Mouse (Mus musculus) liver, embryonic 14.5 days (tissue): ENCODE results near the gene Slamf1. TPM values are rescaled to one million over a fixed set of nuclear protein-coding genes. Genes with fewer than 3 reads are reported as not detected.

Source experiments
- ATAC-seq: fragments of 200-750 bp; cut with Nextera tagmentation; 2 replicates; pipeline ENCODE4 v1.8.0; 2017; ENCODE audit warnings: moderate number of reproducible peaks, mild to moderate bottlenecking, moderate library complexity; ENCODE audit not compliant: insufficient read depth
- DNase-seq, 3 experiments: peaks; one replicate each; pipeline ENCODE4 v3.0.0-alpha.2; 2012 to 2013; ENCODE audit warnings: low read depth in 3 of 3, low spot score in 3 of 3
- H3K27ac ChIP-seq: fragments of 300-500 bp; sonication (generic); 2 replicates; pipeline ENCODE4 v1.5.1; 2014; ENCODE audit warnings: moderate library complexity, mild to moderate bottlenecking, control low read depth, inconsistent platforms
- H3K27me3 ChIP-seq: fragments of 300-500 bp; sonication (generic); 2 replicates; pipeline ENCODE4 v1.6.1; 2014; ENCODE audit warnings: mild to moderate bottlenecking, low read length, moderate library complexity; ENCODE audit not compliant: control insufficient read depth, insufficient read depth
- H3K36me3 ChIP-seq: fragments of 300-500 bp; sonication (generic); replicated peaks from 2 replicates; pipeline ENCODE4 v1.6.1; 2014; ENCODE audit warnings: low read depth; ENCODE audit not compliant: control insufficient read depth, insufficient read depth
- H3K4me1 ChIP-seq, 2 experiments: fragments of 200-500 bp in 1 of 2; fragments of 300-500 bp in 1 of 2; sonication (generic) in 1 of 2; replicated peaks; 2 replicates each; pipeline ENCODE4 v1.6.1; 2012 to 2014; ENCODE audit warnings: antibody characterized with exemption in 1 of 2, inconsistent platforms in 1 of 2, low read length in 1 of 2; ENCODE audit not compliant: control insufficient read depth in 2 of 2, insufficient read depth in 2 of 2
- H3K4me2 ChIP-seq: fragments of 300-500 bp; sonication (generic); 2 replicates; pipeline ENCODE4 v1.6.1; 2014; ENCODE audit warnings: low read depth, mild to moderate bottlenecking, control low read depth, moderate library complexity
- H3K4me3 ChIP-seq, 2 experiments: fragments of 200-500 bp in 1 of 2; fragments of 300-500 bp in 1 of 2; sonication (generic) in 1 of 2; 2 replicates each; pipeline ENCODE4 v1.5.1; 2012 to 2014; ENCODE audit warnings: low read depth in 2 of 2, low read length in 2 of 2, mild to moderate bottlenecking in 2 of 2, control low read depth in 1 of 2, inconsistent platforms in 1 of 2, moderate library complexity in 1 of 2; ENCODE audit not compliant: insufficient read depth in 1 of 2
- H3K9ac ChIP-seq: fragments of 300-500 bp; sonication (generic); replicated peaks from 2 replicates; pipeline ENCODE4 v1.6.1; 2014; ENCODE audit warnings: mild to moderate bottlenecking, control low read depth, moderate library complexity
- H3K9me3 ChIP-seq: fragments of 300-500 bp; sonication (generic); 2 replicates; pipeline ENCODE4 v1.6.1; 2016; ENCODE audit warnings: low read length, mixed read lengths; ENCODE audit not compliant: control insufficient read depth
- CTCF ChIP-seq: IDR thresholded peaks from 2 replicates; pipeline ENCODE4 v1.5.1; 2016; ENCODE audit warnings: antibody characterized with exemption, low read depth, control low read depth
- EP300 ChIP-seq: IDR thresholded peaks from 2 replicates; pipeline ENCODE4 v1.6.1; 2016; ENCODE audit warnings: antibody characterized with exemption, low read depth
- WGBS: fragments of 180-500 bp; shearing (Covaris S2); extraction: QIAGEN DNeasy Blood & Tissue Kit; methylation state at CpG from one replicate; pipeline ENCODE4 v1.1.7; 2014; ENCODE audit not compliant: insufficient replicate concordance; 5-methylcytosine and 5-hydroxymethylcytosine counted together
- polyA plus RNA-seq, 2 experiments: library from polyadenylated mRNA; depleted of rRNA in 1 of 2; stranded (reverse) in 1 of 2; unstranded in 1 of 2; fragments of >200 nt; fragmentation: Nextera tagmentation in 1 of 2; extraction: Ambion mirVana in 1 of 2; gene quantifications; 2 replicates each; pipeline versions ENCODE4 v1.2.1 to v1.2.3; 2012 to 2014

Gene Slamf1
- polyA plus RNA-seq (2012; rRNA removed) (1.0 and 1.5 TPM in 2 replicates), polyA plus RNA-seq (2014; fragmentation: Nextera tagmentation; extraction: Ambion mirVana) (2.1 and 2.8 TPM in 2 replicates)

GRCm38 (mm10) chr1:171766898-171767297 lies at the start of gene Slamf1:
Gene Slamf1, plus strand, starts transcription at chr1:171767127.
- Histone ChIP-seq H3K9ac (no peak within 1 kb of the TSS), H3K27me3 (no peaks in the 10 kb centered on the region), H3K36me3 (no peaks in the 10 kb centered on the region), H3K4me3 (no peak within 1 kb of the TSS), H3K4me2 (no peak within 1 kb of the TSS), H3K27ac (no peak within 1 kb of the TSS), H3K4me1 (no peaks in the 10 kb centered on the region), H3K9me3 (no peaks in the 10 kb centered on the region)
- DNase-seq: no peak
- TF ChIP-seq CTCF (no peak), EP300 (no peak)
- 12% methylated on average over 6 of the region's 6 CpGs for WGBS
- no peak for ATAC-seq

- Histone ChIP-seq H3K27me3 (no peaks in the 10 kb centered on the region), H3K27ac (no peak overlapping the region), H3K4me3 (no peak overlapping the region), H3K9me3 (no peaks in the 10 kb centered on the region), H3K36me3 (no peaks in the 10 kb centered on the region), H3K4me2 (no peak overlapping the region), H3K4me1 (no peaks in the 10 kb centered on the region), H3K9ac (no peak overlapping the region)
- no peak for ATAC-seq
- DNase-seq: no peak
- TF ChIP-seq CTCF: no peak; the same call in 1 of the 2 replicates
- TF ChIP-seq EP300: no peak
Observed at GRCm38 (mm10) chr1:171731195-171731594, 35.7 kb upstream of the Slamf1 start.

- Histone ChIP-seq H3K4me3 (no peak overlapping the region), H3K27me3 (no peaks in the 10 kb centered on the region), H3K9ac (no peak overlapping the region), H3K9me3 (no peaks in the 10 kb centered on the region), H3K27ac (no peak overlapping the region), H3K4me2 (no peak overlapping the region), H3K36me3 (no peaks in the 10 kb centered on the region), H3K4me1 (no peaks in the 10 kb centered on the region)
- ATAC-seq: no peak
- no peak for TF ChIP-seq EP300
- TF ChIP-seq CTCF: no peak
- WGBS: 52% methylated on average over 6 of the region's 6 CpGs
- no peak for DNase-seq
Observed at GRCm38 (mm10) chr1:171734898-171735297, 32.0 kb upstream of the Slamf1 start.

DNA sequence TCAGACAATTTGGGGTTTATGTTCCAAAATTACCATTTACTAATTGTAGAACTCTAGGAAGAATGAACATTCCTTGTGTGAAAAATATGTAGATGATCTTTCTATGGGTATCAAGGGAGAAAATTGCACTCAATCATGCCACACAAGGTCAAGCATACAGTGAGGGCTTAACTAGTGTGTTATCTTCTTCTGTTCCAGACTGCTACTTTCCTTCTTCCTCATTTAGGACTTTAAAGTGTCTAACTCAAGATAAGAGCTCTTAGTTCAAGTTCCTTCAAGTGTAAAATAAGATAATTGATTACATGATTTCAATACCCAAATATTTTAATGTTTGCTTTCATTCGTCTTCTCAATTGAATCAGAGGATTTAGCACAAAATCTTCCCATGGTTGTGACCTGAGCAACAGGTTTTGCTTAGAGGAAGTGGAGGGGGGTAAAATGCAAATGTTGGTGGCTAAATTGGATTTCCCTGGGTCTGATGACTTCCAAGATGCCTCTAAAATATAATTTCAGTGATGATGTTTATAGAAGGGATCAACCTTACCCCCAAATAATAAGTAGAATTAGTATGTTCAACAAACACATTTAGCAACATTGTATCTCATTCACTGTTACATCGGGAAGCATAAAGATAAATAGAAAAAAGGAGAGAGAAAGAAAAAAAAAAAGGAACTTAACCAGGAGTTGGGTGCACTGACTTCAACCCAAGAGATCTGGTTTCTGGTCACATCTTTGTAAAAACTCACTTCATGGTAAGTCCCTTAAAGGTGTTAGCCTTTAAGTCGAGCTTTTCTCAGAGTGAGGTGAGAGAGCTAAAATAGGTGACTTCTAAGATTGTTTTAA lies 18.6 kb upstream of the Slamf1 start:
- no peak for ATAC-seq
- TF ChIP-seq CTCF: no peak
- TF ChIP-seq EP300: no peak
- 56% methylated on average over 3 of the region's 3 CpGs for WGBS

DNA sequence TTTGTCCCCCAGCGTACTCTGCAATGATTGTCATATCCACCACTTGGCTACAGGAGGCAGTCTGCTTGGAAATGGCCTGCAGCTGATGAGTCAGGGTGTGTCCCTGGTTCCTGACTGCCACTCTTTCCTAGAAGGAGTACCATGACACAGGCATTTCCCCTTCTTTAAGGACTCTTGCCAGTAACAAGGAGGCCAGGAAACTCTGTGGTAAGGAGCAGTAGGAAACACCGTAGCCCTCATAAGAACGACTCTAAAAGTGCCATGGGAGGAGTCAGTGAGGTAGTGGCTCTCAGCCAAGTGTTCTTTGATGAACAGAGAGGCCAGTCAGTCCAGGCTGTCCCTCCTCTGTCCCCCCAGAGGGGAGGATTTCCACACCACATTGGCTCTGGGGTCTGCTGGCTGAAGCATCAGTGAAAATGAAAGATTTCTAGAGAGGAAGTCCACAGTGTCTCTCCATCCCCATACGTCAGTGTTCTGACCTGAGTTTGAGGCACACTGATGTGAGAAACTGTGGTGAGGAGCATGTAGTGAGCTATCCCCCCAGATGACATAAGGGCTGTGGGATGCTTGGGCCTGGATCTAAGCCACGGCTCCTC lies 5.0 kb upstream of the Slamf1 start:
- Histone ChIP-seq H3K27me3 (no peaks in the 10 kb centered on the region), H3K9me3 (no peaks in the 10 kb centered on the region), H3K27ac (no peak overlapping the region), H3K36me3 (no peaks in the 10 kb centered on the region), H3K4me1 (0 out of 4 replicates have a peak, but pooled peaks cover 0 to 2% of the 10 kb centered on the region in 2 experiments), H3K4me2 (no peak overlapping the region), H3K9ac (no peak overlapping the region), H3K4me3 (no peak overlapping the region)
- 30% methylated on average over 5 of the region's 5 CpGs for WGBS
- ATAC-seq (no peak), DNase-seq (no peak)
- TF ChIP-seq CTCF (no peak), EP300 (no peak)

More for the DNA sequence above, 18.6 kb upstream of the Slamf1 start:
- Histone ChIP-seq H3K4me3 (no peak overlapping the region), H3K9ac (no peak overlapping the region), H3K9me3 (no peaks in the 10 kb centered on the region), H3K36me3 (no peaks in the 10 kb centered on the region), H3K27ac (no peak overlapping the region), H3K4me2 (no peak overlapping the region), H3K4me1 (no peaks in the 10 kb centered on the region), H3K27me3 (no peaks in the 10 kb centered on the region)
- no peak for DNase-seq
